8 mouse cellular contexts compared by ENCODE assay signal in the genomic region with DNA sequence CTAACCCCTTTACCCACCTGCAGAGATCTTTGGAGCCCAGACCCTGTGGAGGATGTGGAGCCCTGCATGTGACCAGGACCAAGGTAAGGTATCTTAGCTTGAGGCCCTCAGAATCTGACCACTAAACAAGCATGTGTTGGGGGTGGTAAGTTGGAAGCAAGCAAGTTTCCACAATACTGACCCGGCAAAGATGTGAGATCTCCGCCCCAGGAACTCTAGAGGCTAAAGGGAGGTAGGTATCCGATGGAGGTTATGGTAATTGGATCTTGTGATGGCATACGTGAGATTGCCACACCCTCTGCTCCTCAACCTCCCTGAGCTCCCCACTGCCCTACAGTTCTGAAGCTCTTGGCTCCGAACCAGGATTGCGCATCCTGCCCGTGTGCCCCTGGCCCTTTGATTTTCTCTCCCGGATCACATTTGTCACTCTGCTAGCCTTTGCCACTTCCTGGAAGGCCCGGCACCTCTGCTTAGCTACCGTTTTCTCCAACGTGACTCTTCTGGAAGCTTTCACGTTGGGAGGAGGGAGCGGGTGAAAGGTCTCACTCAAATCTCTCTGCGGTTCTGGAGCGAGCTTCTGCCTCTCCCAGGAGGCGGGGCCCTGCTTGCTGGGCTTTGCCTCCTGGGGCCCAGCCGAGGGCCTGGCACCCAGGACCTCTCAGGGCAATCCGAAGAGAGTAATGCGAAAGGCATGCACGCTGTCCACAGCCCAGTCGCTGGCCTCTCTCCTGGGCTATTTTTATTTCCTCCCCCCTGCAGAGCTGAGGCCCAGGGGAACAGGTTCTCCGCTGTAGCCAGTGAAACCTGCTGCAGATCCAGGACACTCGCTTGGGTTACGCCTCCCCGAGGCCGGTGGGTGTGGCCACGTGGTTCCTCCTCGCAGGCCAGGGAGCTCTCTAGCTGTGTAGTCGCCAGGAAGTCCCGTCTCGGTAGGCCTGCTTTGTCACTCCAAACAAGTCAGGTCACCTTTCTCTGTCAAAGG. TPM values are rescaled to one million over a fixed set of nuclear protein-coding genes. Genes with fewer than 3 reads are reported as not detected.
DNase-seq lines count a peak whose midpoint lies in the region; ATAC-seq and TF ChIP-seq lines count a peak whose summit lies in the region.

No protein-coding gene starts in this region.

- H3K4me1 ChIP-seq in E14TG2a.4 (replicated peaks; ENCODE audit: low read depth, low read length) = peaks cover 17% of the 10 kb centered on the region
- H3K4me1 ChIP-seq in embryonic fibroblast, embryonic 13.5 days (ENCODE audit: control insufficient read depth, insufficient read depth, low read length) = peaks cover 29% of the 10 kb centered on the region
- H3K4me1 ChIP-seq in heart, embryonic 12.5 days (replicated peaks) = peaks cover 63% of the 10 kb centered on the region
- peaks cover 20% of the 10 kb centered on the region for H3K4me1 ChIP-seq in kidney, embryonic 15.5 days

- peak overlapping the region; percentile 66 for H3K4me2 ChIP-seq in heart, embryonic 12.5 days
- peak overlapping the region; percentile 66 for H3K4me2 ChIP-seq in kidney, embryonic 15.5 days

- TF ChIP-seq POLR2A in embryonic fibroblast, embryonic 13.5 days (IDR thresholded peaks at IDR 0.05; ENCODE audit: low read depth, low read length) = peak; percentile 58

- peak overlapping the region; percentile 75 for H3K27ac ChIP-seq in embryonic fibroblast, embryonic 13.5 days (ENCODE audit: insufficient read depth, low read length)
- H3K27ac ChIP-seq in heart, embryonic 12.5 days (ENCODE audit: poor library complexity, severe bottlenecking) = peak overlapping the region; percentile 97
- peak overlapping the region; percentile 76 for H3K27ac ChIP-seq in kidney, embryonic 15.5 days

- H3K36me3 ChIP-seq in E14TG2a.4 (ENCODE audit: insufficient read depth, low read length) = no peaks in the 10 kb centered on the region
- no peaks in the 10 kb centered on the region for H3K36me3 ChIP-seq in heart, embryonic 12.5 days
- no peaks in the 10 kb centered on the region for H3K36me3 ChIP-seq in kidney, embryonic 15.5 days

- DNase-seq in adrenal gland, postnatal 14 days = peak; percentile 95
- DNase-seq in lung, postnatal 36 days = peak; percentile 95
- peak; percentile 88 for DNase-seq in ovary, postnatal 36 days (ENCODE audit: low spot score)
- peak; percentile 77 for DNase-seq in urinary bladder, adult 2 months (ENCODE audit: low spot score)

- TF ChIP-seq CTCF in E14TG2a.4 (conservative IDR thresholded peaks at IDR 0.05; ENCODE audit: low read length) = no peak
- no peak for TF ChIP-seq CTCF in embryonic fibroblast, embryonic 13.5 days (IDR thresholded peaks at IDR 0.05; ENCODE audit: borderline replicate concordance, insufficient read depth, low read length)

- H3K9ac ChIP-seq in heart, embryonic 12.5 days = peak overlapping the region; percentile 62
- H3K9ac ChIP-seq in kidney, embryonic 15.5 days = peak overlapping the region; percentile 35; the same call in 1 of the 2 replicates

- peaks cover 45% of the 10 kb centered on the region for H3K27me3 ChIP-seq in E14TG2a.4 (ENCODE audit: insufficient read depth, low read length)
- no peaks in the 10 kb centered on the region for H3K27me3 ChIP-seq in heart, embryonic 12.5 days (replicated peaks)
- H3K27me3 ChIP-seq in kidney, embryonic 15.5 days = no peaks in the 10 kb centered on the region

- H3K9me3 ChIP-seq in E14TG2a.4 (ENCODE audit: low read length) = no peaks in the 10 kb centered on the region
- no peaks in the 10 kb centered on the region for H3K9me3 ChIP-seq in heart, embryonic 12.5 days (replicated peaks)
- no peaks in the 10 kb centered on the region for H3K9me3 ChIP-seq in kidney, embryonic 15.5 days (replicated peaks)

- WGBS in heart, embryonic 12.5 days = 5% methylated on average over 31 of the region's 31 CpGs
- WGBS in kidney, embryonic 15.5 days = 3% methylated on average over 31 of the region's 31 CpGs

- peak; percentile 96 for ATAC-seq in heart, embryonic 12.5 days (ENCODE audit: insufficient number of reproducible peaks, low FRiP score)
- ATAC-seq in kidney, embryonic 15.5 days (replicated peaks; ENCODE audit: low FRiP score) = peak; percentile 97

- peak overlapping the region; percentile 67 for H3K4me3 ChIP-seq in E14TG2a.4 (replicated peaks; ENCODE audit: low read length)
- no peak overlapping the region for H3K4me3 ChIP-seq in embryonic fibroblast, embryonic 13.5 days (ENCODE audit: insufficient read depth, low read length)
- peak overlapping the region; percentile 25 for H3K4me3 ChIP-seq in heart, embryonic 12.5 days
- peak overlapping the region; percentile 41 for H3K4me3 ChIP-seq in kidney, embryonic 15.5 days (replicated peaks)

RNA-seq across cellular contexts. Expression of gene D5Ertd579e, which starts 17.0 kb away (rescaled TPM):
- 60.2 and 61.5 TPM in 2 replicates for total RNA-seq in adrenal gland, postnatal 14 days (2021)
- polyA plus RNA-seq in embryonic fibroblast, embryonic 13.5 days (2011; ENCODE audit: insufficient read length, low read depth, missing spikeins) = 56.7 and 56.9 TPM in 2 replicates
- polyA plus RNA-seq in heart, embryonic 12.5 days (2016; fragmentation: Nextera tagmentation; extraction: Ambion mirVana) = 35.1 and 37.2 TPM in 2 replicates
- 19.7 and 21.6 TPM in 2 replicates for polyA plus RNA-seq in kidney, embryonic 15.5 days (2015; fragmentation: Nextera tagmentation; extraction: Ambion mirVana)
- polyA plus RNA-seq in urinary bladder, adult 2 months (2012; rRNA removed) = 27.9 and 35.3 TPM in 2 replicates

RNA-seq across cellular contexts. Expression of gene Bloc1s4, which starts 35.6 kb away (rescaled TPM):
- total RNA-seq in adrenal gland, postnatal 14 days (2021) = 23.7 and 27.2 TPM in 2 replicates
- polyA plus RNA-seq in embryonic fibroblast, embryonic 13.5 days (2011; ENCODE audit: insufficient read length, low read depth, missing spikeins) = 9.3 and 11.4 TPM in 2 replicates
- 21.0 and 21.3 TPM in 2 replicates for polyA plus RNA-seq in heart, embryonic 12.5 days (2016; fragmentation: Nextera tagmentation; extraction: Ambion mirVana)
- polyA plus RNA-seq in kidney, embryonic 15.5 days (2015; fragmentation: Nextera tagmentation; extraction: Ambion mirVana) = 25.6 and 26.7 TPM in 2 replicates
- 19.0 and 26.2 TPM in 2 replicates for polyA plus RNA-seq in urinary bladder, adult 2 months (2012; rRNA removed)
